Mouse (Mus musculus) neural tube, embryonic 12.5 days (tissue): ENCODE measurements around the gene Vgf. TPM values are rescaled to one million over a fixed set of nuclear protein-coding genes. Genes with fewer than 3 reads are reported as not detected.

Experiments used
- ATAC-seq: fragments of 200-750 bp; cut with Nextera tagmentation; 2 replicates; pipeline ENCODE4 v1.8.0; 2017; ENCODE audit warnings: low read depth, mild to moderate bottlenecking, moderate TSS enrichment, moderate library complexity; ENCODE audit not compliant: low FRiP score
- H3K27ac ChIP-seq: fragments of 300-500 bp; sonication (generic); 2 replicates; pipeline ENCODE4 v1.5.1; 2016
- H3K27me3 ChIP-seq: fragments of 300-500 bp; sonication (generic); replicated peaks from 2 replicates; pipeline ENCODE4 v1.6.1; 2016; ENCODE audit warnings: mild to moderate bottlenecking
- H3K36me3 ChIP-seq: fragments of 300-500 bp; sonication (generic); 2 replicates; pipeline ENCODE4 v1.6.1; 2016; ENCODE audit warnings: mild to moderate bottlenecking
- H3K4me1 ChIP-seq: fragments of 300-500 bp; sonication (generic); 2 replicates; pipeline ENCODE4 v1.6.1; 2016
- H3K4me2 ChIP-seq: fragments of 300-500 bp; sonication (generic); replicated peaks from 2 replicates; pipeline ENCODE4 v1.6.1; 2016; ENCODE audit warnings: mild to moderate bottlenecking
- H3K4me3 ChIP-seq: fragments of 300-500 bp; sonication (generic); 2 replicates; pipeline ENCODE4 v1.5.1; 2016
- H3K9ac ChIP-seq: fragments of 300-500 bp; sonication (generic); 2 replicates; pipeline ENCODE4 v1.6.1; 2016; ENCODE audit warnings: mild to moderate bottlenecking
- H3K9me3 ChIP-seq: fragments of 300-500 bp; sonication (generic); 2 replicates; pipeline ENCODE4 v1.6.1; 2016; ENCODE audit warnings: mild to moderate bottlenecking
- WGBS: fragments of 180-500 bp; shearing (Covaris S2); methylation state at CpG from one replicate; pipeline ENCODE4 v1.1.7; 2016; 5-methylcytosine and 5-hydroxymethylcytosine counted together
- microRNA counts: library from miRNA; unstranded; fragments of <30 nt; microRNA quantifications from one replicate; lab custom pipeline; 2017
- microRNA-seq: library from miRNA; unstranded; fragments of <30 nt; microRNA quantifications from one replicate; pipeline ENCODE4, GENCODE M21; 2017
- polyA plus RNA-seq: library from polyadenylated mRNA; unstranded; fragments of >200 nt; fragmentation: Nextera tagmentation; extraction: Ambion mirVana; gene quantifications from 2 replicates; pipeline ENCODE4 v1.2.1, GENCODE M21; 2016

The Vgf gene
- polyA plus RNA-seq, 1 experiment from 2014 or later, result 4.5 TPM

GRCm38 (mm10) chr5:137074191-137074651 lies 48.0 kb downstream of the Vgf start:
- no peaks in the 10 kb centered on the region for H3K9me3 ChIP-seq
- no peak overlapping the region for H3K4me2 ChIP-seq
- H3K4me1 ChIP-seq, result 0 out of 2 replicates have a peak, but pooled peaks cover 6% of the 10 kb centered on the region
- H3K9ac ChIP-seq, result no peak overlapping the region
- no peak overlapping the region for H3K27ac ChIP-seq
- H3K4me3 ChIP-seq, result no peak overlapping the region
- no peaks in the 10 kb centered on the region for H3K27me3 ChIP-seq
- H3K36me3 ChIP-seq, result no peaks in the 10 kb centered on the region
- 47% methylated on average over 6 of the region's 6 CpGs for WGBS
- ATAC-seq, result no peak

DNA sequence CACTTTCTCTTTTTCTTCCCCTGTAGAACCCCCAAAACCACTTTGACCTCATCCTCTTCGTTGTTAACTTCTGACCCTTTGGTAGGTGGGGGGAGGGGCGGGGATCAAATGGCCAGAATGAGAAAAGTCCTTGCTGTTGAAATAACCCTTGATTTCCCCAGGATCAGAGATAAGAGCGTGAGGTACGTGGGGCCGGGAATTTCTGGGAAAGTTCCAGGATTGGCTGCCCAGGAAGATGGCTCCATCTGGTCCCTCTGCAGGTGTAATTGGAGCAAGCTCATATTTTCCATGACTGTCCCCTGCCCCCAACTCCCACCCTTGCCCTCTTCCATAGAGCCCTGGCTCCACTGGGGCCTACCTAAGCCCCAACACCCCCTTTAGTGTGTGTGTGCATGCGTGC lies 49.5 kb downstream of the Vgf start:
- no peak overlapping the region for H3K27ac ChIP-seq
- no peaks in the 10 kb centered on the region for H3K36me3 ChIP-seq
- 0 out of 2 replicates have a peak, but pooled peaks cover 6% of the 10 kb centered on the region for H3K4me1 ChIP-seq
- H3K9me3 ChIP-seq, result no peaks in the 10 kb centered on the region
- no peaks in the 10 kb centered on the region for H3K27me3 ChIP-seq
- H3K9ac ChIP-seq, result no peak overlapping the region
- H3K4me3 ChIP-seq, result no peak overlapping the region
- H3K4me2 ChIP-seq, result no peak overlapping the region
- 77% methylated on average over 6 of the region's 6 CpGs for WGBS
- no peak for ATAC-seq

DNA sequence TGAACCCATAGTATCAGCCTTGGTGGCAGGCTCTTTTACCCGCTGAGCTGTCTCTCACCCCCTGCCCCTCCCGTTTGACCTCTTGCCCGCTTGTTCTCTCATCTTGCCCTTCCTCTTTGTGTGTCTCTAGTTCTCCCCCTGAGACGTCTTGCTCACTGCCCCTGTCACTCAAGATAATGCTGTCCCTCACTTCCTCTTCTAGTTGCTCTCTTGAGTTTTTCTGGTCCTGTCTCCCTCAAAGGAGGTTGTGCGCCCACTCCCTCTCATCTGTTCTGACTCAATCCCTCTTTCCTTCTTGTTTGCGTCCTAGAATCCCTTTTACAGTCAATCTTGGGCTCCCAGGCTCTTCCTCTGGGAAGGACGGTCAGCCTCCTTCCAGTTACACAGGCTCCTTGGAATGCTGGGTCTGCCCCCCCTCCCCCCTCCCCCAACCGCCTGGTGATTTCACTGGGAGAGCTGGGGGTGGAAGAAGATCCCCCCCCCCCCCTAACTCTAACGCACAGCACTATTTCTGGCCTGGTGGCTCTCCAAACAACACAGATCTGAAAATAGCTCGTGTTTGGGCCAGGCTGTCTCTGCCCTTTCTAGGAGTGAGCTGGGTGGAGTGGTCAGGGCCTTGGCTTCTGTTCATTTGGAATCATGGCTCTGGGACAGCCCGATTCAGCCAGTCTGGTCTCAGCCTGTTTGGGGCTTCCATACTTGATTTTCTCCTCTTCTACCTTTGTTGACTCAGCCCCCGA lies 50.2 kb downstream of the Vgf start:
- ATAC-seq, result no peak
- Histone ChIP-seq H3K4me3 (no peak overlapping the region), H3K9me3 (no peaks in the 10 kb centered on the region), H3K4me1 (0 out of 2 replicates have a peak, but pooled peaks cover 6% of the 10 kb centered on the region), H3K4me2 (no peak overlapping the region), H3K9ac (no peak overlapping the region), H3K36me3 (no peaks in the 10 kb centered on the region), H3K27me3 (no peaks in the 10 kb centered on the region), H3K27ac (no peak overlapping the region)
- WGBS, result 54% methylated on average over 12 of the region's 12 CpGs

- Histone ChIP-seq H3K4me1 (0 out of 2 replicates have a peak, but pooled peaks cover 3% of the 10 kb centered on the region), H3K9me3 (no peaks in the 10 kb centered on the region), H3K27me3 (no peaks in the 10 kb centered on the region), H3K4me3 (no peak overlapping the region), H3K4me2 (no peak overlapping the region), H3K27ac (no peak overlapping the region), H3K36me3 (no peaks in the 10 kb centered on the region), H3K9ac (no peak overlapping the region)
- ATAC-seq, result no peak
- 90% methylated on average over 7 of the region's 7 CpGs for WGBS
Measured at GRCm38 (mm10) chr5:137077187-137077586, 51.0 kb downstream of the Vgf start.

DNA sequence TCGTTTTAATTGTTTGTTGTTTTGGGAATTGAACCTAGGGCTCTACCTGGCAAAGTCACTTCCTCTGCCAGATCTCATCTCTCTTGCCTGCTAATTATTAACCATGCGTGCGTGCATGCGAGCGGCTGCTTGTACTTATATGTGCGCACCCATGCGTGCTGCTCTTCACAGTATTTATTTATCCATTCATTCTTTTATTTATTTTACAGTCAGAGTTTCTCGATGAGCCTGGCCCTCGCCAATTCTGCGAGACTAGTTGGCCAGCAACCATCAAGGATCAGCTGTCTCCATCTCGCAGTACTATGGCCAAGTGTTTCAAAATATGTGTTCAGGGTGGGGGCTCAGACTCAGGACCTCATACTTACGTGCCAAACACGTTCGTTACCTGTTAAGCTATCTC lies 51.8 kb downstream of the Vgf start:
- no peak overlapping the region for H3K27ac ChIP-seq

DNA sequence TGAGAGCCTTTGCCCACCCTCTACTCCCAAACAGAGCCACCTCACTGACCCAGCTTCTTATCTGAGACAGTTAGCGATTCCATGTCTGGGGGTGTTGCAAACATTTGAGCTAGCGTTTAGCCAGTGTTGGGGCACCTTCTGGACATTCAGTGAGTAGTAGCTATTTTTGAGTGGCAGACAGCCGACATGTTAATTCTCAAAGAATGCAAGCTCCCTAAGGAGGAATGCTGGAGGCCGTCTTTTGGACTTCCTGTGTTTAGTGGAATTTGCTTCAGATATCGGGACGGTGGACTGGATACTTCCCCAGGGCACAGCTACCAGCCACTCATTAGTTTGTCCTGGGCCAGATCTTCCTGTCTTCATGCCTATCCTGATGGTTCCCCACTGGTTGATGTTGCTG lies 52.4 kb downstream of the Vgf start:
- Histone ChIP-seq H3K36me3 (no peaks in the 10 kb centered on the region), H3K9ac (no peak overlapping the region), H3K9me3 (no peaks in the 10 kb centered on the region), H3K27ac (no peak overlapping the region), H3K4me2 (no peak overlapping the region), H3K4me1 (no peaks in the 10 kb centered on the region), H3K4me3 (no peak overlapping the region), H3K27me3 (no peaks in the 10 kb centered on the region)
- no peak for ATAC-seq
- 77% methylated on average over 6 of the region's 6 CpGs for WGBS

More for the DNA sequence above, 51.8 kb downstream of the Vgf start:
- WGBS, result 87% methylated on average over 14 of the region's 14 CpGs
- no peak for ATAC-seq
- Histone ChIP-seq H3K9me3 (no peaks in the 10 kb centered on the region), H3K36me3 (no peaks in the 10 kb centered on the region), H3K27me3 (no peaks in the 10 kb centered on the region), H3K4me2 (no peak overlapping the region), H3K4me1 (no peaks in the 10 kb centered on the region), H3K9ac (no peak overlapping the region), H3K4me3 (no peak overlapping the region)

DNA sequence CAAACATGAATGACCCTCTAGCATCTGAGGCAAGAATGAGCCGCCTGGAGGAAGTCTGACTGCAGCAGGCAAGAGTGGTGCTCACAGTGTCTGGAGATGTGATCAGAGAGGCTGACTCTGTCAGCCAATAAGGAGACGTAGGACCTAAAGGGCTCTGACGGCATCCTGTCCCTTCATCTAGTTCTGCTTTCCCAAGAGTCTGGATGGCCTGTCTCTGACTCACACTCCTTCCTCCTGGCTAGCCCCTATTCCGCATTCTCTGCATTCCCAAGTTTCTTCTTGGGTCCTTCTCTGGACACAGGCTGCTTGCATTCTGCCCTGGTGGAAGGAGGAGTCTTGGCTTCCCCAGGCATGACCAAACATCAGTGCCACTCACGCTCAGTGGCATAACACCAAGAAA lies 53.7 kb downstream of the Vgf start:
- no peak for ATAC-seq
- Histone ChIP-seq H3K4me1 (no peaks in the 10 kb centered on the region), H3K9ac (no peak overlapping the region), H3K27me3 (no peaks in the 10 kb centered on the region), H3K4me2 (no peak overlapping the region), H3K4me3 (no peak overlapping the region), H3K36me3 (no peaks in the 10 kb centered on the region), H3K9me3 (no peaks in the 10 kb centered on the region), H3K27ac (no peak overlapping the region)
- WGBS, result 67% methylated on average over 5 of the region's 5 CpGs

MicroRNAs within 50 kb of the gene (microRNA counts, 519-probe panel; counts per million panel counts)
- microRNA mmu-miR-702 (lab: Ali Mortazavi, UCI), result 342 counts per million, percentile 67 among the panel's probes with 10 or more counts

Small RNA genes within 50 kb of the gene (microRNA-seq; reads per million reads assigned to microRNA genes)
- gene Mir702, result 42.6 reads per million, percentile 40 among the genes with 10 or more reads in this experiment

Other genes with a start within 250 kb of the Vgf start
- 67.9 and 74.6 TPM in 2 replicates for gene Col26a1, start 143.2 kb upstream of the Vgf start, polyA plus RNA-seq
- 98.2 and 106 TPM in 2 replicates for gene Ift22, start 118.2 kb upstream of the Vgf start, polyA plus RNA-seq
- 304 and 321 TPM in 2 replicates for gene Fis1, start 73.1 kb upstream of the Vgf start, polyA plus RNA-seq
- 0.27 and 0.30 TPM in 2 replicates for gene Cldn15, start 59.8 kb upstream of the Vgf start, polyA plus RNA-seq
- 38.4 and 39.8 TPM in 2 replicates for gene Plod3, start 39.4 kb upstream of the Vgf start, polyA plus RNA-seq
- gene Znhit1, start 38.4 kb upstream of the Vgf start, polyA plus RNA-seq, result 103 and 109 TPM in 2 replicates
- gene Ap1s1, start 19.7 kb downstream of the Vgf start, polyA plus RNA-seq, result 193 and 198 TPM in 2 replicates
- 0.11 and 0.23 TPM in 2 replicates for gene Serpine1, start 45.9 kb downstream of the Vgf start, polyA plus RNA-seq
- 4.3 and 5.3 TPM in 2 replicates for gene Trim56, start 89.8 kb downstream of the Vgf start, polyA plus RNA-seq
- not detected in 2 replicates for gene Muc3, start 122.9 kb downstream of the Vgf start, polyA plus RNA-seq
- gene Muc3a, start 186.0 kb downstream of the Vgf start, polyA plus RNA-seq, result not detected in 2 replicates